Mouse (Mus musculus): ENCODE data around the gene Ppp1r18.

The Ppp1r18 gene

GRCm38 (mm10) chr17:35870151-35870883 lies 4.9 kb downstream of the Ppp1r18 start:
- peak; percentile 69 for DNase-seq

- DNase-seq = no peak
Measured at GRCm38 (mm10) chr17:35870884-35871696, 5.7 kb downstream of the Ppp1r18 start.

DNA sequence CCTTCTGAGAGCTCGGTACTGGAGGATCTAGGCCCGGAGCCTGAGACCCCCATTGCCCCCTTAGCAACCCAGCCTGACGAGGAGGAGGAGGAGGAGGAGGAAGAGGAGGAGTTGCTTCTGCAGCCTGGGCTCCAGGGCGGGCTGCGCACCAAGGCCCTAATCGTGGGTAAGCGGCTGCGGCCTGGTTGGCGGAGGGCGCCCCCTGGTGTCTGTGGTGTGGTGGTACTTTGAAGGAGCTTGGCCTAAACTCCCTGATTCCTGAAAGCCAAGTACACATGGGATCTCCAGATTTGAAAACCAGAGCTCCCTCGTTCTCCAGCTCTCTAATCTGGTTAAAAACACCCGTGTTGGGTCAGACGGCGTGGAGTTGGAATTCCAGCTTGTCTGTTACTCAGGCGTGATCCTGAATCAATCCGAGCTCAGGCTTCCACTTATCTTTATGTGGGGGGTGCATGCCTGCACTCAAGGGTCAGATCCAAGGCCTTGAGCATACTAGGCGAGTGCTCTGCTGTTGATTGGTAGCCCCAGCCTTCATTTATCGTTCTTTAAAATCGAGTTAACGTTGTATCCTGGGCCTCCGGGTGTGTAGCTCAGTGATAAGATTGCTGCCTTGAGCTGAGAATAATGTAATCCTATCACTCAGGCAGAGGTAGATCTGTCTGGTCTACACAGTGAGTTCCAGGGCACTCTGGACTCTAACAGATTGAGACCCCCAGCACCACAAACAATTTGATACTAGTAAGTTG lies 8.6 kb downstream of the Ppp1r18 start:
- peak; percentile 76 for DNase-seq

GRCm38 (mm10) chr17:35874721-35875120 lies 9.3 kb downstream of the Ppp1r18 start:
- peak; percentile 51 for DNase-seq

GRCm38 (mm10) chr17:35879245-35880057 lies 14.1 kb downstream of the Ppp1r18 start, which contains the start of gene Dhx16:
TSS of gene Dhx16 (plus strand) at chr17:35879819.
- peak; percentile 93 for DNase-seq

DNA sequence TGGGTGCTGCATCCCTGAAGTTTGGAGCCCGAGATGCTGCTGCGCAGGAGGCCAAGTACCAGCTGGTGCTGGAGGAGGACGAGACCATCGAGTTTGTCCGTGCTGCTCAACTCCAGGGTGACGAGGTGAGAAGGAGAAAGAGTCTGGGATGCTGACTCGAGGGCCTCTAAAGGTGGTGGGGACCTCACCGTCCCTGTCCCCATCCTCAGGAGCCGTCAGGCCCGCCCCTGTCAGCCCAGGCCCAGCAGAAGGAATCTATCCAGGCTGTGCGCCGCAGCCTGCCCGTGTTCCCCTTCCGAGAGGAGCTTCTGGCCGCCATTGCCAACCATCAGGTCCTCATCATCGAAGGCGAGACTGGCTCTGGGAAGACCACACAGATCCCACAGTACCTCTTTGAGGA lies 17.5 kb downstream of the Ppp1r18 start:
- DNase-seq = no peak

DNA sequence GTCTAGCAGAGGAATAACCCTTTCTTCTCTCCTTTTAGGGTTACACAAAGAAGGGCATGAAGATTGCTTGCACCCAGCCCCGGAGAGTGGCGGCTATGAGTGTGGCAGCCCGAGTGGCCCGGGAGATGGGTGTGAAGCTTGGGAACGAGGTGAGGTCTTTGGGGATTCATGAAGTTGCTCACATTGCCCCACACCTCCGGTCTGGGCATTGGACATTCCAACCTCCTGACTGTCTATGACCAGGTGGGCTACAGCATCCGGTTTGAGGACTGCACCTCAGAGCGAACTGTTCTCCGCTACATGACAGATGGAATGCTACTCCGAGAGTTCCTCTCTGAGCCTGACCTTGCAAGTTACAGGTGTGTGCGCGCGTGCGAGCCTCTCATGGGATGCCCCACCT lies 18.4 kb downstream of the Ppp1r18 start:
- no peak for DNase-seq

- DNase-seq = no peak
Measured at GRCm38 (mm10) chr17:35887725-35888124, 22.3 kb downstream of the Ppp1r18 start.

DNA sequence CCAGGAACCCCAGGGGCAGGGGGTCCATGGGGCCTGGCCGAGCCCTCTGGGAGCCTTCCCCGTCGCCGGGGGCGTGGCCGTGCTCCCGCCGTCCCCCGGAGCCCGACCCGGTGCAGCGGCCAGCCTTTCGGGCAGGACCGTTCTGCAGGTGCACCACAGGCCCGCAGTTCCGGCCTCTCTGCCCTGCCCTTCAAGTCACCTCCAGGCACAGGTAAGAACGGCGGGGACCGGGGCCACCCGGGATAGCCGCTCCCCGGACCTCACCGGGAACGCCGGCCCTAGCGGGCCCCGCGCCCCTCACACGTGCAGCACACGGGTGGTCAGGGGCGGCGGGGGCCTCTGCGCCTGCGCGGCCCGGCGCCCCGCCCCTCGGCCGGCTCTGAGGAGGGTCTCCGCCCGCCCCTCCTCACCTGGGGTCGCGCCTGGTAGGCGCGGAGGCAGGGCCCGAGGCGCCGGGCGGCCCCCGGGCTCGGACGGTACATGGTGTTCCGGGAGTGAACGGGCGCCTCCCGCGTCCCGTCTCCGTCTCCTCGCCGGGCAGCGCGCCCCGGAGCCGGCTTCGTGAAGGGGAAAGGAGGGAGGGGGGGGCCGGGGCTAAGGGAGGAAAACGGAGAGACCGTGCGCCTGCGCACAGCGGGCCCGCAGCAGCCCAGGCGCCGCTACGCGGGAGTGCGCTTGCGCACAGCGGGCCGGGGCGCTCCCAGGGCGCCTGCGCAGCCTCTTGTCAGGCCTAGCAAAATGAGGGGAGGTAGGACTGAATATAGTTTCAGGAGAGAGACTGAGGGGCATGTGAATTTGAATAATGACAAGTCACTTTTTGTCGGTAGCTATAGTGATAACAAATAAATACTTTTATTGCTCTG lies 31.6 kb downstream of the Ppp1r18 start, which contains the start of gene 2310061I04Rik:
TSS of gene 2310061I04Rik (minus strand) at position 651 of the 863 bp plus-strand sequence.
- DNase-seq = peak; percentile 91

DNA sequence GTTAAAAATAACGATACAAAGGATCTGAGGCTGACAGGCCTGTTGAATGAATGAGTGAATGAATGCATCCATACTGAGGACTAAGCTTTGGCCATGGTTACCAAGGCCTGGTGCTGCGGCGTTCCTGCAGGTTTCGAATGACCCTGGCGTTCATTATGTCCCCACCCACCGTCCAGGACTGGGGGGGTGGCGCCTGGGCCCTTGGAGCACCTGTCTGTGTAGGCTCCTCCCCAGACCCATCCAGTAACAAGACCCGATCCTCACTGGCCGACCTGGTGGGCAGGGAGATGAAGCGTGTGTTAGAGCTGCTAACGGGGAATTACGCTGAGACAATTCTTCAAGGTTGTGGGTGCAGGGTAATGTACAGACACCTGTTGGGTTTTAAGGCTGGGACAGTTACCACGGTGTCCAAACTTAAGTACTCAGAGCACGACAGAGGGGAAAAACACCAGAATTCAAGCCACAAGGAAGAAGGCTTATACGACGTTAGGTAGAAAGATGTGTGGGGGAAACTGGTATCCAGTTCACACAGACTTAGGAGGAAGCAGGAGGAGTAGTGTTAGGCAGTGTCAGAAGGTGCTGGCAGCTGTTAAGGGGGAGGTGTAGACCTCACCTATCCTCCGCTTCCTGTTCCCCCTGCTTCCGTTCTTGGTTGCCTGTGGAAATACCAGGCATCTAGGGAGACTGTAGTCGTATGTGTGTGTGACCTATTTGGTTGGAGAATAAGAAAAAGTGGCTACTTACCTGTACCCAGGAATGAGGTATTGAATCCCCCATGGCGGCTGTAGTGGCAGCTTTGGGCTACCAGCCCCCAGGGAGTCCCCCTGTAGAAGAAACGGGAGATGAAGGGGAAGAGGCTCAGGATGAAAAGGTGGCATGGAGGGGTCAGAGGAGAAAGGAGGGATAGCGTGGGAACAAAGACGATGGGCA lies 32.5 kb downstream of the Ppp1r18 start:
- DNase-seq = peak; percentile 50

GRCm38 (mm10) chr17:35900636-35901035 lies 35.2 kb downstream of the Ppp1r18 start:
- no peak for DNase-seq

DNA sequence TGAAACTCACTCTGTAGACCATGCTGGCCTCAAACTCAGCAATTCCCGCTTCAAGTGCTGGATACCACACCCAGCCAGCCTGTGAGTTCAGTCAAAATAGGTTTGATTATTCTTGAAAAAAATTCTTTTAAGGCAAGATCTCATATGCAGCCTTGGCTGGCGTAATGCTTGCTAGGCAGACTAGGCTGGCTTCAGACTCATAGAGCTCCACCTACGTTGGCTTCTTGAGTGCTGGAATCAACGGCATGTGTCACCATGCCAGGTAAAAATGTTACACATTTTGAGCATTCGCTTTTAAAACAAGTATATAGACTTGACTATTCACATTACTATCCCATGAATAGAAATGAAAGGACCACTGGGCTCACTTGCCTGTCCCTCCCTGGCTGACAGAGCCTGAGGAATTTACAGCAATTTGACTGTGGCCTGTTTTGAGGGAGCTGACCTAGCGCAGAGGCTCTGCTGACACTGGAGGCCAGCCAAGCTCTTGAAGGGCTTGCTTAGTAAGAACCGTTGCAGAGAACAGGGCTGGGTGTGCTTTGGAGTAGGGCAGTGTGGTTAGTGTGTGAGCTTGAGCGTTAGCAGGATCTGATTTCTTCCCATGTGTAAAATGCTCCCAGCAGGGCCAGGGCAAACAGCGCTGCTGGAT lies 38.1 kb downstream of the Ppp1r18 start:
- peak; percentile 83 for DNase-seq

DNA sequence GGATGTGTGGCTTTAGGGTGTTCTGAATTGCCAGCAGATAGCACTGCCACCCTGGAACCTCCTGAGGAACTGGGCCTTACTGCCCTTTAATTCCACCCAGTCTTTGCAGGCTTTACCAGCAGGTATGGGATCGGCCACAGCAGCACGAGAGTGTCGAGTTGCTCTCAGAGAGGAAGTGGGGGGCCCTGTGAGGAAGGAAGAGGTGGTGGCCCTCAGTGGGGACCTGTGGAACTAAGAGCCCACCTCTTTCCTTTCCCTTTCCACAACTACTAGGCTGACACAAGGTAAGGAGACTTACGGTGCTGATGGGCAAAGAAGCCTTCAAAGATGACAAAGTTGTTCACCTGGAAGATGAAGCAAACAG lies 38.6 kb downstream of the Ppp1r18 start:
- DNase-seq = no peak

- no peak for DNase-seq
Measured at GRCm38 (mm10) chr17:35905587-35905986, 40.2 kb downstream of the Ppp1r18 start.

DNA sequence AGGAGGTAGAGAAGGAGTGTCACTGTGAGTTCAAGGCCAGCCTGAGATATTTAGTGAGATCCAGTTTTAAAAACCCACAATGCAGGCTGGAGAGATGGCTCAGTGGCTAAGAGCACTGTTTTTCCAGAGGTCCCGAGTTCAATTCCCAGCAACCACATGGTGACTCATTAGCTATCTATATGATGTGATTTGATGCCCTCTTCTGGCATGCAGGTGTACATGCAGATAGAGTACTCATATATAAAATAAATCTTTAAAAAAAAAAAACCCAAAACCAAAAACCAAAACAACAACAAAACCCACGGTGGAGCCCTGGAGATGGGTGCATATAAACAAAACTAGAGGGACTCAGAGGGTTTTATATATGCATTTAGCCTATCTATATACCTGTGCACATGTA lies 42.2 kb downstream of the Ppp1r18 start:
- no peak for DNase-seq

- no peak for DNase-seq
Measured at GRCm38 (mm10) chr17:35909186-35909918, 44.0 kb downstream of the Ppp1r18 start.

- peak; percentile 94 for DNase-seq
Measured at GRCm38 (mm10) chr17:35909919-35910369, 44.6 kb downstream of the Ppp1r18 start, which contains the start of gene Atat1. TSS of gene Atat1 (minus strand) at chr17:35910075.

- DNase-seq = no peak
Measured at GRCm38 (mm10) chr17:35914975-35915374, 49.6 kb downstream of the Ppp1r18 start.
